Mouse (Mus musculus): ENCODE measurements around the gene Cideb.

DNA sequence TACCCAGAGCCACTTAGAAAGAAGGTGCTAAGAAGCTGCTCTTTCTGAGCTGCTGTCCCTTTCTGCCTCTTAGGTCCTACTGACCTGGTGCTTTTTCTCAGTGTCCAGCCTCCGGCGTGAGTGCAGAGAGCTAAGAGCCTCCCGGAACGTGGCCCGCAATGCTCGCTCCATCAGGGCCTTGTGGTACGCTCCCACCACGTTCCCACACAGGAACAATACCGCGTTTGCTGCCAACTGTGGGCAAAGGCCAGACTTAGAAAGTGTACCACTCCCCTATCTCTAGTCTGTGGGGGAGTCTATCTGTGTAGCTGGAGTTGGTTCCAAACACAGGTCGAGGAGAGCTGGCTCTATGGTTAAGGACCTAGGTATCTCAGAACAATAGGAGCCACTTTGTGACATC is 22.5 kb upstream of the Cideb start:
- TF ChIP-seq CTCF (IDR thresholded peaks at IDR 0.05; ENCODE audit: low read depth) (no peak), EP300 (IDR thresholded peaks at IDR 0.05; ENCODE audit: low read depth) (no peak)

Data from heart, postnatal 0 days (tissue).